Mouse (Mus musculus): ENCODE data around the gene Arhgap27. TPM values are rescaled to one million over a fixed set of nuclear protein-coding genes. Genes with fewer than 3 reads are reported as not detected.

Arhgap27 gene
- total RNA-seq, 2 experiments from 2014 or later = 10.8 to 14.0 TPM

- TF ChIP-seq CTCF (IDR thresholded peaks at IDR 0.05) = peak; percentile 77
- DNase-seq (ENCODE audit: extremely low spot score in 1 of 2, low spot score in 2 of 2) = peak; percentile 44 to 48
- peak overlapping the region; percentile 40; the same call in 1 of the 2 replicates for H3K27ac ChIP-seq
- no peak overlapping the region for H3K4me3 ChIP-seq
- intact Hi-C loops (cut with DNase I) = no loop called here
Observed at GRCm38 (mm10) chr11:103402198-103402597, 38.7 kb upstream of the Arhgap27 start.

GRCm38 (mm10) chr11:103399986-103400385 lies 36.5 kb upstream of the Arhgap27 start:
- Histone ChIP-seq H3K4me3 (no peak overlapping the region), H3K27ac (no peak overlapping the region)
- no peak for DNase-seq (ENCODE audit: extremely low spot score in 1 of 2, low spot score in 2 of 2)
- no peak for TF ChIP-seq CTCF (IDR thresholded peaks at IDR 0.05)
- intact Hi-C loops (cut with DNase I) = no loop called here

- intact Hi-C loops (cut with DNase I) = no loop called here
- Histone ChIP-seq H3K4me3 (no peak overlapping the region), H3K27ac (no peak overlapping the region)
- DNase-seq (ENCODE audit: extremely low spot score in 1 of 2, low spot score in 2 of 2) = no peak
- TF ChIP-seq CTCF (IDR thresholded peaks at IDR 0.05) = peak; percentile 40
Observed at GRCm38 (mm10) chr11:103399050-103399449, 35.6 kb upstream of the Arhgap27 start.

GRCm38 (mm10) chr11:103396682-103397081 lies 33.2 kb upstream of the Arhgap27 start:
- no peak overlapping the region for H3K4me3 ChIP-seq
- DNase-seq (ENCODE audit: extremely low spot score in 1 of 2, low spot score in 2 of 2) = no peak
- intact Hi-C loops (cut with DNase I) = no loop called here
- no peak overlapping the region for H3K27ac ChIP-seq
- no peak for TF ChIP-seq CTCF (IDR thresholded peaks at IDR 0.05)

GRCm38 (mm10) chr11:103396236-103396635 lies 32.7 kb upstream of the Arhgap27 start:
- DNase-seq (ENCODE audit: extremely low spot score in 1 of 2, low spot score in 2 of 2) = no peak
- Histone ChIP-seq H3K4me3 (no peak overlapping the region), H3K27ac (no peak overlapping the region)
- TF ChIP-seq CTCF (IDR thresholded peaks at IDR 0.05) = no peak
- intact Hi-C loops (cut with DNase I) = no loop called here

GRCm38 (mm10) chr11:103394604-103395003 lies 31.1 kb upstream of the Arhgap27 start:
- intact Hi-C loops (cut with DNase I) = no loop called here
- TF ChIP-seq CTCF (IDR thresholded peaks at IDR 0.05) = no peak
- no peak overlapping the region for H3K27ac ChIP-seq
- no peak for DNase-seq (ENCODE audit: extremely low spot score in 1 of 2, low spot score in 2 of 2)
- no peak overlapping the region for H3K4me3 ChIP-seq

GRCm38 (mm10) chr11:103394025-103394424 lies 30.5 kb upstream of the Arhgap27 start:
- no peak for DNase-seq (ENCODE audit: extremely low spot score in 1 of 2, low spot score in 2 of 2)
- H3K4me3 ChIP-seq = no peak overlapping the region
- no peak overlapping the region for H3K27ac ChIP-seq
- no peak for TF ChIP-seq CTCF (IDR thresholded peaks at IDR 0.05)
- intact Hi-C loops (cut with DNase I) = no loop called here

- intact Hi-C loops (cut with DNase I) = no loop called here
- no peak for TF ChIP-seq CTCF (IDR thresholded peaks at IDR 0.05)
- Histone ChIP-seq H3K27ac (no peak overlapping the region), H3K4me3 (no peak overlapping the region)
- DNase-seq (ENCODE audit: extremely low spot score in 1 of 2, low spot score in 2 of 2) = no peak
Observed at GRCm38 (mm10) chr11:103387870-103388526, 24.5 kb upstream of the Arhgap27 start.

GRCm38 (mm10) chr11:103386827-103387226 lies 23.3 kb upstream of the Arhgap27 start:
- Histone ChIP-seq H3K27ac (no peak overlapping the region), H3K4me3 (no peak overlapping the region)
- intact Hi-C loops (cut with DNase I) = no loop called here
- DNase-seq (ENCODE audit: extremely low spot score in 1 of 2, low spot score in 2 of 2) = no peak
- no peak for TF ChIP-seq CTCF (IDR thresholded peaks at IDR 0.05)

- DNase-seq (ENCODE audit: extremely low spot score in 1 of 2, low spot score in 2 of 2) = no peak
- Histone ChIP-seq H3K27ac (peak overlapping the region; percentile 55), H3K4me3 (no peak overlapping the region)
- intact Hi-C loops (cut with DNase I) = no loop called here
- TF ChIP-seq CTCF (IDR thresholded peaks at IDR 0.05) = no peak
Observed at GRCm38 (mm10) chr11:103381956-103382613, 18.6 kb upstream of the Arhgap27 start.

GRCm38 (mm10) chr11:103381505-103381904 lies 18.0 kb upstream of the Arhgap27 start:
- H3K4me3 ChIP-seq = no peak overlapping the region
- peak overlapping the region; percentile 3; the same call in 1 of the 2 replicates for H3K27ac ChIP-seq
- intact Hi-C loops (cut with DNase I) = no loop called here
- no peak for TF ChIP-seq CTCF (IDR thresholded peaks at IDR 0.05)
- DNase-seq (ENCODE audit: extremely low spot score in 1 of 2, low spot score in 2 of 2) = no peak

- DNase-seq (ENCODE audit: extremely low spot score in 1 of 2, low spot score in 2 of 2) = no peak
- TF ChIP-seq CTCF (IDR thresholded peaks at IDR 0.05) = no peak
- Histone ChIP-seq H3K4me3 (no peak overlapping the region), H3K27ac (no peak overlapping the region)
- intact Hi-C loops (cut with DNase I) = no loop called here
Observed at GRCm38 (mm10) chr11:103380460-103380859, 17.0 kb upstream of the Arhgap27 start.

- intact Hi-C loops (cut with DNase I) = no loop called here
- no peak overlapping the region for H3K27ac ChIP-seq
- no peak overlapping the region for H3K4me3 ChIP-seq
- TF ChIP-seq CTCF (IDR thresholded peaks at IDR 0.05) = no peak
- no peak for DNase-seq (ENCODE audit: extremely low spot score in 1 of 2, low spot score in 2 of 2)
Observed at GRCm38 (mm10) chr11:103378341-103378740, 14.8 kb upstream of the Arhgap27 start.

Data from left cerebral cortex, adult 2 months (tissue).